Mouse (Mus musculus) stomach, postnatal 0 days (tissue): Measurements from ENCODE around the gene Cacna1b. TPM values are rescaled to one million over a fixed set of nuclear protein-coding genes. Genes with fewer than 3 reads are reported as not detected.

Source experiments
- ATAC-seq: fragments of 200-750 bp; cut with Nextera tagmentation; 2 replicates; pipeline ENCODE4 v1.8.0; 2017; ENCODE audit not compliant: low FRiP score, low TSS enrichment
- DNase-seq: peaks from one replicate; pipeline ENCODE4 v3.0.0-alpha.2; 2016; ENCODE audit warnings: low spot score
- H3K27ac ChIP-seq: fragments of 300-500 bp; sonication (generic); replicated peaks from 2 replicates; pipeline ENCODE4 v1.5.1; 2014; ENCODE audit warnings: mild to moderate bottlenecking, control low read depth
- H3K27me3 ChIP-seq: fragments of 300-500 bp; sonication (generic); 2 replicates; pipeline ENCODE4 v1.6.1; 2014; ENCODE audit warnings: low read length; ENCODE audit not compliant: control insufficient read depth, insufficient read depth
- H3K36me3 ChIP-seq: fragments of 300-500 bp; sonication (generic); 2 replicates; pipeline ENCODE4 v1.6.1; 2014; ENCODE audit warnings: low read length, mixed read lengths; ENCODE audit not compliant: control insufficient read depth, insufficient read depth
- H3K4me1 ChIP-seq: fragments of 300-500 bp; sonication (generic); replicated peaks from 2 replicates; pipeline ENCODE4 v1.6.1; 2014; ENCODE audit warnings: antibody characterized with exemption; ENCODE audit not compliant: control insufficient read depth, insufficient read depth
- H3K4me2 ChIP-seq: fragments of 300-500 bp; sonication (generic); replicated peaks from 2 replicates; pipeline ENCODE4 v1.6.1; 2014; ENCODE audit warnings: low read depth, mild to moderate bottlenecking, control low read depth, moderate library complexity
- H3K4me3 ChIP-seq: fragments of 300-500 bp; sonication (generic); 2 replicates; pipeline ENCODE4 v1.5.1; 2014; ENCODE audit warnings: low read depth, low read length, control low read depth
- H3K9ac ChIP-seq: fragments of 300-500 bp; sonication (generic); 2 replicates; pipeline ENCODE4 v1.6.1; 2014; ENCODE audit warnings: mild to moderate bottlenecking, low read length, control low read depth, mixed read lengths
- H3K9me3 ChIP-seq: fragments of 300-500 bp; sonication (generic); 2 replicates; pipeline ENCODE4 v1.6.1; 2016; ENCODE audit warnings: low read length; ENCODE audit not compliant: control insufficient read depth
- CTCF ChIP-seq: IDR thresholded peaks from 2 replicates; pipeline ENCODE4 v1.5.1; 2016; ENCODE audit warnings: antibody characterized with exemption, low read depth, mild to moderate bottlenecking, moderate library complexity
- EP300 ChIP-seq: optimal IDR thresholded peaks from 2 replicates; pipeline ENCODE3; 2016; ENCODE audit warnings: antibody characterized with exemption
- WGBS: fragments of 180-500 bp; shearing (Covaris S2); extraction: QIAGEN DNeasy Blood & Tissue Kit; methylation state at CpG from one replicate; pipeline ENCODE4 v1.1.7; 2014; 5-methylcytosine and 5-hydroxymethylcytosine counted together
- polyA plus RNA-seq: library from polyadenylated mRNA; unstranded; fragments of >200 nt; fragmentation: Nextera tagmentation; extraction: Ambion mirVana; gene quantifications from 2 replicates; pipeline ENCODE4 v1.2.1, GENCODE M21; 2015

The Cacna1b gene
- polyA plus RNA-seq, 1 experiment from 2014 or later: 0.87 TPM

- Histone ChIP-seq H3K27ac (peak overlapping the region; percentile 78), H3K4me3 (peak overlapping the region; percentile 15), H3K9ac (no peak overlapping the region), H3K36me3 (no peaks in the 10 kb centered on the region), H3K4me1 (no peaks in the 10 kb centered on the region), H3K27me3 (no peaks in the 10 kb centered on the region), H3K9me3 (no peaks in the 10 kb centered on the region), H3K4me2 (peak overlapping the region; percentile 47)
- TF ChIP-seq EP300 (no peak), CTCF (peak; percentile 77)
- 20% methylated on average over 50 of the region's 50 CpGs for WGBS
- ATAC-seq (peak; percentile 72), DNase-seq (peak; percentile 83)
Measured at GRCm38 (mm10) chr2:24679012-24679651, 83.8 kb downstream of the Cacna1b start.

GRCm38 (mm10) chr2:24678538-24678937 is 84.4 kb downstream of the Cacna1b start:
- Histone ChIP-seq H3K9ac (no peak overlapping the region), H3K27me3 (no peaks in the 10 kb centered on the region), H3K27ac (peak overlapping the region; percentile 78), H3K36me3 (no peaks in the 10 kb centered on the region), H3K9me3 (no peaks in the 10 kb centered on the region), H3K4me2 (peak overlapping the region; percentile 47), H3K4me3 (peak overlapping the region; percentile 15; the same call in 1 of the 2 replicates), H3K4me1 (no peaks in the 10 kb centered on the region)
- 49% methylated on average over 5 of the region's 5 CpGs for WGBS
- TF ChIP-seq EP300 (no peak), CTCF (no peak)
- DNase-seq (peak; percentile 69), ATAC-seq (peak; percentile 93)

- no peak overlapping the region for H3K4me3 ChIP-seq
- DNase-seq (no peak), ATAC-seq (peak; percentile 38; the same call in 1 of the 2 replicates)
- H3K4me2 ChIP-seq: no peak overlapping the region
- H3K27ac ChIP-seq: peak overlapping the region; percentile 20
- TF ChIP-seq CTCF (no peak), EP300 (no peak)
- no peaks in the 10 kb centered on the region for H3K27me3 ChIP-seq
- no peaks in the 10 kb centered on the region for H3K9me3 ChIP-seq
- H3K4me1 ChIP-seq: no peaks in the 10 kb centered on the region
- 67% methylated on average over 4 of the region's 4 CpGs for WGBS
- H3K9ac ChIP-seq: no peak overlapping the region
- H3K36me3 ChIP-seq: no peaks in the 10 kb centered on the region
Measured at GRCm38 (mm10) chr2:24678110-24678509, 84.8 kb downstream of the Cacna1b start.

GRCm38 (mm10) chr2:24677629-24678028 is 85.3 kb downstream of the Cacna1b start:
- TF ChIP-seq CTCF (no peak), EP300 (no peak)
- Histone ChIP-seq H3K27ac (no peak overlapping the region), H3K4me2 (no peak overlapping the region), H3K27me3 (no peaks in the 10 kb centered on the region), H3K9ac (no peak overlapping the region), H3K36me3 (no peaks in the 10 kb centered on the region), H3K9me3 (no peaks in the 10 kb centered on the region), H3K4me3 (no peak overlapping the region), H3K4me1 (no peaks in the 10 kb centered on the region)
- WGBS: 94% methylated on average over 3 of the region's 3 CpGs
- no peak for DNase-seq
- no peak for ATAC-seq

GRCm38 (mm10) chr2:24674432-24675006 is 88.4 kb downstream of the Cacna1b start:
- Histone ChIP-seq H3K9ac (no peak overlapping the region), H3K4me1 (no peaks in the 10 kb centered on the region), H3K36me3 (no peaks in the 10 kb centered on the region), H3K4me3 (no peak overlapping the region), H3K4me2 (no peak overlapping the region), H3K27ac (no peak overlapping the region), H3K27me3 (no peaks in the 10 kb centered on the region), H3K9me3 (no peaks in the 10 kb centered on the region)
- ATAC-seq: no peak
- DNase-seq: no peak
- TF ChIP-seq CTCF: no peak
- TF ChIP-seq EP300: no peak
- WGBS: 77% methylated on average over 6 of the region's 6 CpGs

- H3K27ac ChIP-seq: no peak overlapping the region
- H3K36me3 ChIP-seq: no peaks in the 10 kb centered on the region
- H3K9ac ChIP-seq: no peak overlapping the region
- H3K9me3 ChIP-seq: no peaks in the 10 kb centered on the region
- no peak overlapping the region for H3K4me3 ChIP-seq
- H3K27me3 ChIP-seq: no peaks in the 10 kb centered on the region
- no peaks in the 10 kb centered on the region for H3K4me1 ChIP-seq
- DNase-seq: no peak
- TF ChIP-seq CTCF (no peak), EP300 (no peak)
- no peak overlapping the region for H3K4me2 ChIP-seq
- ATAC-seq: no peak
- 83% methylated on average over 5 of the region's 5 CpGs for WGBS
Measured at GRCm38 (mm10) chr2:24668598-24668997, 94.4 kb downstream of the Cacna1b start.
